Mouse (Mus musculus): ENCODE results near the gene Tm4sf19. TPM values are rescaled to one million over a fixed set of nuclear protein-coding genes. Genes with fewer than 3 reads are reported as not detected.

Tm4sf19 gene
- 0.04 TPM for polyA plus RNA-seq (2012; fragmentation: generic; extraction: Trizol)

GRCm38 (mm10) chr16:32400267-32400666, at the start of gene Tm4sf19:
Gene Tm4sf19, plus strand, starts transcription at chr16:32400506.
- H3ac ChIP-seq (ENCODE audit: control insufficient read depth, insufficient read length), result no peak within 1 kb of the TSS
- no peaks in the 10 kb centered on the region for H3K79me2 ChIP-seq (ENCODE audit: control insufficient read depth, insufficient read depth)
- TF ChIP-seq POLR2AphosphoS2 (IDR thresholded peaks at IDR 0.05; ENCODE audit: insufficient read length, low read depth) (no peak), POLR2A (IDR thresholded peaks at IDR 0.05; ENCODE audit: insufficient read length, low read depth) (no peak), MYOG (IDR thresholded peaks at IDR 0.05; ENCODE audit: control insufficient read depth in 1 of 3, insufficient read depth in 1 of 3, insufficient read length in 2 of 3, low read depth in 2 of 3) (no peak)
- no peaks in the 10 kb centered on the region for H3K36me3 ChIP-seq (ENCODE audit: control insufficient read depth, insufficient read depth)
- H3K4me2 ChIP-seq (ENCODE audit: low read depth), result no peak within 1 kb of the TSS
- H3K4me3 ChIP-seq, result no peak within 1 kb of the TSS
- H3K27me3 ChIP-seq (ENCODE audit: control insufficient read depth, insufficient read depth, insufficient read length), result no peaks in the 10 kb centered on the region

GRCm38 (mm10) chr16:32350776-32351175, 49.5 kb upstream of the Tm4sf19 start:
- H3ac ChIP-seq (ENCODE audit: control insufficient read depth, insufficient read length), result no peak overlapping the region
- no peak overlapping the region for H3K4me2 ChIP-seq (ENCODE audit: low read depth)
- H3K27me3 ChIP-seq (ENCODE audit: control insufficient read depth, insufficient read depth, insufficient read length), result no peaks in the 10 kb centered on the region
- peaks cover 58% of the 10 kb centered on the region for H3K79me2 ChIP-seq (ENCODE audit: control insufficient read depth, insufficient read depth)
- TF ChIP-seq REST (IDR thresholded peaks at IDR 0.05; ENCODE audit: insufficient read depth, insufficient read length) (no peak), E2F4 (IDR thresholded peaks at IDR 0.05; ENCODE audit: insufficient read depth) (no peak), MYOG (IDR thresholded peaks at IDR 0.05; ENCODE audit: control insufficient read depth in 1 of 3, insufficient read depth in 1 of 3, insufficient read length in 2 of 3, low read depth in 2 of 3) (no peak), SRF (IDR thresholded peaks at IDR 0.05; ENCODE audit: control insufficient read depth, insufficient read length, low read depth) (no peak), CEBPB (IDR thresholded peaks at IDR 0.05; ENCODE audit: insufficient read depth, poor library complexity, severe bottlenecking) (no peak), USF1 (IDR thresholded peaks at IDR 0.05; ENCODE audit: low read depth) (no peak), MYOD1 (IDR thresholded peaks at IDR 0.05; ENCODE audit: control insufficient read depth in 1 of 3, insufficient read length in 2 of 3, low read depth in 2 of 3) (no peak), MAX (IDR thresholded peaks at IDR 0.05; ENCODE audit: low read depth) (no peak), TCF12 (IDR thresholded peaks at IDR 0.05; ENCODE audit: insufficient read depth, poor library complexity, severe bottlenecking) (no peak), TCF3 (IDR thresholded peaks at IDR 0.05; ENCODE audit: insufficient read length, low read depth) (no peak), POLR2AphosphoS2 (IDR thresholded peaks at IDR 0.05; ENCODE audit: insufficient read length, low read depth) (no peak), POLR2A (IDR thresholded peaks at IDR 0.05; ENCODE audit: insufficient read length, low read depth) (no peak)
- no peak overlapping the region for H3K4me3 ChIP-seq
- peaks cover 5% of the 10 kb centered on the region for H3K36me3 ChIP-seq (ENCODE audit: control insufficient read depth, insufficient read depth)

DNA sequence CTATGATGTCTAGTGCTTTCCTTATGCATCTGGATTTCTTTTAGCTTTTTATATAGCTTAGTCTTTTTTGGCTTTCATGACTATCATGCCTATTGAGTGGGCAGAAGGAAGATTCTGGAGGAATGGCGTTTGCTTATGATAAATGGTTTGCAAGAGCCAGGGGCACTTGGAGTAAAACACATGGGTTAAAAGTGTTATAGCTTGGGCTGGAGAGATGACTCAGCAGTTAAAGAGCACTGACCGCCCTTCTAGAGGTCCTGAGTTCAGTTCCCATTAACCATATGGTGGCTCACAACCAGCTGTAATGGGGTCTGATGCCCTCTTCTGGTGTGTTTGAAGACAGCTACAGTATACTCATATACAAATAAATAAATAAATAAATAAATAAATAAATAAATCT, 36.8 kb upstream of the Tm4sf19 start:
- TF ChIP-seq SRF (IDR thresholded peaks at IDR 0.05; ENCODE audit: control insufficient read depth, insufficient read length, low read depth), result no peak
- TF ChIP-seq REST (IDR thresholded peaks at IDR 0.05; ENCODE audit: insufficient read depth, insufficient read length), result no peak
- TF ChIP-seq CEBPB (IDR thresholded peaks at IDR 0.05; ENCODE audit: insufficient read depth, poor library complexity, severe bottlenecking), result no peak
- TF ChIP-seq MAX (IDR thresholded peaks at IDR 0.05; ENCODE audit: low read depth), result no peak
- TF ChIP-seq USF1 (IDR thresholded peaks at IDR 0.05; ENCODE audit: low read depth), result no peak
- no peak for TF ChIP-seq POLR2AphosphoS2 (IDR thresholded peaks at IDR 0.05; ENCODE audit: insufficient read length, low read depth)
- Histone ChIP-seq H3K27me3 (ENCODE audit: control insufficient read depth, insufficient read depth, insufficient read length) (no peaks in the 10 kb centered on the region), H3ac (ENCODE audit: control insufficient read depth, insufficient read length) (no peak overlapping the region), H3K79me2 (ENCODE audit: control insufficient read depth, insufficient read depth) (peaks cover 4% of the 10 kb centered on the region), H3K36me3 (ENCODE audit: control insufficient read depth, insufficient read depth) (peaks cover 11% of the 10 kb centered on the region), H3K4me2 (ENCODE audit: low read depth) (no peak overlapping the region), H3K4me3 (no peak overlapping the region)

DNA sequence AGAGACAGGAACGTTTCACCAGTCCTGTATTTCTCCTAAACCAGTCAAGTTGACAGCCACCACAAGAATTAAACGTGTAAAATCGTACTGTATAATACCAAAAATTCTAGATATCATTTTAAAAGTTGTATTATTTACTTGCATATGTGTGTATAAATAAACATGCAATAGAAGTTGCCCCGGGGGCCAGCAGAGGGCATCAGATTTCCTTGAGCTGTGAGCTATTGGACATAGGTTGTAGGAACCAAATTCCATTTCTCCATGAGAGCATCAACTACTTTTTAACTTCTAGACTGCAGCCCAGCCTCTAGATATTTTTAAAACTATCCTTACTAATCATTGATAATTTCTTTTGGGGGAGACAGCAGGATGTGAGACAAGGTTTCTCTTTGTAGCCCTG, 29.0 kb upstream of the Tm4sf19 start:
- no peak for TF ChIP-seq TCF3 (IDR thresholded peaks at IDR 0.05; ENCODE audit: insufficient read length, low read depth)
- Histone ChIP-seq H3K4me3 (no peak overlapping the region), H3ac (ENCODE audit: control insufficient read depth, insufficient read length) (no peak overlapping the region), H3K79me2 (ENCODE audit: control insufficient read depth, insufficient read depth) (no peaks in the 10 kb centered on the region), H3K36me3 (ENCODE audit: control insufficient read depth, insufficient read depth) (peaks cover 37% of the 10 kb centered on the region), H3K27me3 (ENCODE audit: control insufficient read depth, insufficient read depth, insufficient read length) (no peaks in the 10 kb centered on the region), H3K4me2 (ENCODE audit: low read depth) (no peak overlapping the region)

DNA sequence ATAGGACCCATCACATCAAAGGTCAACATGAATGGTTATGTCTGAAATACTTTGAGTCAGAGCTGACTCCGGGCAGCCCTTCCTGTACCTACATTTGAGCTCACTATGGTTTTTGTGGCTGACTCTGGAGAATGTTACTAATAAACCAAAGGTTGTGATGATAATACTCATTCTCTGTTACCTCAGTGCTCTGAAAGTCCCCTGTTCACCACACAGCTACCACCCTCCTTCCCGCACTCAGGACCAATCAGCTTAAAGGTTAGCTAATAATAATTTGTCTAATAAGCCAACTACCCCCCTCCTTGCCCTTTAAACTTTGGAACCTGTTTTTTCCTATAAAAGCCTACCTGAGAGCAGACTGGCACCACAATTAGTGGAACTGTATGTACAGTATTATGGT, 20.7 kb upstream of the Tm4sf19 start:
- Histone ChIP-seq H3K79me2 (ENCODE audit: control insufficient read depth, insufficient read depth) (no peaks in the 10 kb centered on the region), H3ac (ENCODE audit: control insufficient read depth, insufficient read length) (no peak overlapping the region), H3K4me2 (ENCODE audit: low read depth) (no peak overlapping the region), H3K4me3 (no peak overlapping the region), H3K27me3 (ENCODE audit: control insufficient read depth, insufficient read depth, insufficient read length) (no peaks in the 10 kb centered on the region), H3K36me3 (ENCODE audit: control insufficient read depth, insufficient read depth) (peaks cover 53% of the 10 kb centered on the region)
- no peak for TF ChIP-seq USF1 (IDR thresholded peaks at IDR 0.05; ENCODE audit: low read depth)
- no peak for TF ChIP-seq POLR2AphosphoS2 (IDR thresholded peaks at IDR 0.05; ENCODE audit: insufficient read length, low read depth)
- TF ChIP-seq E2F4 (IDR thresholded peaks at IDR 0.05; ENCODE audit: insufficient read depth), result no peak
- no peak for TF ChIP-seq REST (IDR thresholded peaks at IDR 0.05; ENCODE audit: insufficient read depth, insufficient read length)
- TF ChIP-seq SRF (IDR thresholded peaks at IDR 0.05; ENCODE audit: control insufficient read depth, insufficient read length, low read depth), result no peak
- TF ChIP-seq TCF3 (IDR thresholded peaks at IDR 0.05; ENCODE audit: insufficient read length, low read depth), result no peak
- no peak for TF ChIP-seq TCF12 (IDR thresholded peaks at IDR 0.05; ENCODE audit: insufficient read depth, poor library complexity, severe bottlenecking)
- no peak for TF ChIP-seq POLR2A (IDR thresholded peaks at IDR 0.05; ENCODE audit: insufficient read length, low read depth)
- TF ChIP-seq MYOD1 (IDR thresholded peaks at IDR 0.05; ENCODE audit: control insufficient read depth in 1 of 3, insufficient read length in 2 of 3, low read depth in 2 of 3), result no peak
- TF ChIP-seq MAX (IDR thresholded peaks at IDR 0.05; ENCODE audit: low read depth), result no peak
- no peak for TF ChIP-seq CEBPB (IDR thresholded peaks at IDR 0.05; ENCODE audit: insufficient read depth, poor library complexity, severe bottlenecking)
- no peak for TF ChIP-seq MYOG (IDR thresholded peaks at IDR 0.05; ENCODE audit: control insufficient read depth in 1 of 3, insufficient read depth in 1 of 3, insufficient read length in 2 of 3, low read depth in 2 of 3)

All from myocyte (in vitro differentiated cells).